Mouse (Mus musculus) intestine, embryonic 15.5 days (tissue): ENCODE data around the gene Tmed1. TPM values are rescaled to one million over a fixed set of nuclear protein-coding genes. Genes with fewer than 3 reads are reported as not detected.

Experiments
- ATAC-seq: fragments of 200-750 bp; cut with Nextera tagmentation; 2 replicates; pipeline ENCODE4 v1.8.0; 2017; ENCODE audit warnings: moderate TSS enrichment, moderate library complexity
- H3K27ac ChIP-seq: fragments of 300-500 bp; sonication (generic); 2 replicates; pipeline ENCODE4 v1.5.1; 2015; ENCODE audit warnings: mild to moderate bottlenecking, inconsistent platforms
- H3K27me3 ChIP-seq: fragments of 300-500 bp; sonication (generic); replicated peaks from 2 replicates; pipeline ENCODE4 v1.6.1; 2015; ENCODE audit warnings: inconsistent platforms
- H3K36me3 ChIP-seq: fragments of 300-500 bp; sonication (generic); 2 replicates; pipeline ENCODE4 v1.6.1; 2015; ENCODE audit warnings: inconsistent platforms
- H3K4me1 ChIP-seq: fragments of 300-500 bp; sonication (generic); replicated peaks from 2 replicates; pipeline ENCODE4 v1.6.1; 2015; ENCODE audit warnings: inconsistent platforms
- H3K4me2 ChIP-seq: fragments of 300-500 bp; sonication (generic); replicated peaks from 2 replicates; pipeline ENCODE4 v1.6.1; 2015; ENCODE audit warnings: mild to moderate bottlenecking, inconsistent platforms
- H3K4me3 ChIP-seq: fragments of 300-500 bp; sonication (generic); replicated peaks from 2 replicates; pipeline ENCODE4 v1.5.1; 2015; ENCODE audit warnings: inconsistent platforms
- H3K9ac ChIP-seq: fragments of 300-500 bp; sonication (generic); 2 replicates; pipeline ENCODE4 v1.6.1; 2015; ENCODE audit warnings: inconsistent platforms
- H3K9me3 ChIP-seq: fragments of 300-500 bp; sonication (generic); 2 replicates; pipeline ENCODE4 v1.6.1; 2016; ENCODE audit warnings: inconsistent platforms
- WGBS: fragments of 180-500 bp; shearing (Covaris S2); methylation state at CpG from one replicate; pipeline ENCODE4 v1.1.7; 2015; 5-methylcytosine and 5-hydroxymethylcytosine counted together
- polyA plus RNA-seq: library from polyadenylated mRNA; unstranded; fragments of >200 nt; fragmentation: Nextera tagmentation; extraction: Ambion mirVana; gene quantifications from 2 replicates; pipeline ENCODE4 v1.2.1, GENCODE M21; 2015

Gene Tmed1
- polyA plus RNA-seq, 1 experiment from 2014 or later, result 77.7 TPM

- Histone ChIP-seq H3K9ac (no peak overlapping the region), H3K27ac (no peak overlapping the region), H3K36me3 (no peaks in the 10 kb centered on the region), H3K9me3 (0 out of 2 replicates have a peak, but pooled peaks cover 2% of the 10 kb centered on the region), H3K4me3 (no peak overlapping the region), H3K4me1 (0 out of 2 replicates have a peak, but pooled peaks cover 5% of the 10 kb centered on the region), H3K4me2 (no peak overlapping the region), H3K27me3 (no peaks in the 10 kb centered on the region)
- WGBS, result 70% methylated on average over 6 of the region's 6 CpGs
- ATAC-seq, result no peak
These were observed 8.0 kb upstream of the Tmed1 start for GRCm38 (mm10) chr9:21517947-21518495.

GRCm38 (mm10) chr9:21513466-21513865 lies 3.4 kb upstream of the Tmed1 start:
- Histone ChIP-seq H3K9me3 (0 out of 2 replicates have a peak, but pooled peaks cover 2% of the 10 kb centered on the region), H3K36me3 (no peaks in the 10 kb centered on the region), H3K4me1 (peaks cover 15% of the 10 kb centered on the region; the same call in 1 of the 2 replicates), H3K9ac (no peak overlapping the region), H3K27ac (no peak overlapping the region), H3K4me3 (no peak overlapping the region), H3K27me3 (no peaks in the 10 kb centered on the region), H3K4me2 (no peak overlapping the region)
- WGBS, result over 99% methylated on average over 4 of the region's 4 CpGs
- no peak for ATAC-seq

- peak overlapping the region; percentile 85 for H3K4me3 ChIP-seq
- H3K9me3 ChIP-seq, result 0 out of 2 replicates have a peak, but pooled peaks cover 2% of the 10 kb centered on the region
- no peaks in the 10 kb centered on the region for H3K27me3 ChIP-seq
- ATAC-seq, result no peak
- H3K4me2 ChIP-seq, result peak overlapping the region; percentile 73
- peak overlapping the region; percentile 83 for H3K9ac ChIP-seq
- 80% methylated on average over 9 of the region's 9 CpGs for WGBS
- H3K27ac ChIP-seq, result no peak overlapping the region
- H3K36me3 ChIP-seq, result peaks cover 11% of the 10 kb centered on the region
- H3K4me1 ChIP-seq, result peaks cover 10% of the 10 kb centered on the region; the same call in 1 of the 2 replicates
These were observed 1.0 kb upstream of the Tmed1 start for GRCm38 (mm10) chr9:21511052-21511451.

- peak overlapping the region; percentile 73 for H3K4me2 ChIP-seq
- no peak for ATAC-seq
- H3K4me1 ChIP-seq, result peaks cover 10% of the 10 kb centered on the region; the same call in 1 of the 2 replicates
- no peaks in the 10 kb centered on the region for H3K27me3 ChIP-seq
- 3% methylated on average over 7 of the region's 7 CpGs for WGBS
- H3K9ac ChIP-seq, result peak overlapping the region; percentile 83
- H3K36me3 ChIP-seq, result peaks cover 15% of the 10 kb centered on the region
- H3K9me3 ChIP-seq, result 0 out of 2 replicates have a peak, but pooled peaks cover 2% of the 10 kb centered on the region
- H3K4me3 ChIP-seq, result peak overlapping the region; percentile 85
- H3K27ac ChIP-seq, result no peak overlapping the region
These were observed 600 bp upstream of the Tmed1 start for GRCm38 (mm10) chr9:21510689-21511015.

GRCm38 (mm10) chr9:21508871-21509404 lies 1.1 kb downstream of the Tmed1 start:
- H3K4me3 ChIP-seq, result peak overlapping the region; percentile 85
- no peak for ATAC-seq
- 76% methylated on average over 7 of the region's 7 CpGs for WGBS
- H3K4me2 ChIP-seq, result peak overlapping the region; percentile 73
- H3K9me3 ChIP-seq, result 0 out of 2 replicates have a peak, but pooled peaks cover 2% of the 10 kb centered on the region
- no peaks in the 10 kb centered on the region for H3K27me3 ChIP-seq
- peak overlapping the region; percentile 83 for H3K9ac ChIP-seq
- peaks cover 30% of the 10 kb centered on the region for H3K36me3 ChIP-seq
- peaks cover 10% of the 10 kb centered on the region; the same call in 1 of the 2 replicates for H3K4me1 ChIP-seq
- H3K27ac ChIP-seq, result no peak overlapping the region

- H3K36me3 ChIP-seq, result peaks cover 34% of the 10 kb centered on the region
- H3K4me3 ChIP-seq, result no peak overlapping the region
- no peak overlapping the region for H3K27ac ChIP-seq
- H3K4me2 ChIP-seq, result no peak overlapping the region
- ATAC-seq, result no peak
- no peaks in the 10 kb centered on the region for H3K27me3 ChIP-seq
- WGBS, result 89% methylated on average over 15 of the region's 15 CpGs
- H3K9ac ChIP-seq, result no peak overlapping the region
- H3K4me1 ChIP-seq, result peaks cover 10% of the 10 kb centered on the region; the same call in 1 of the 2 replicates
- no peaks in the 10 kb centered on the region for H3K9me3 ChIP-seq
These were observed 2.2 kb downstream of the Tmed1 start for GRCm38 (mm10) chr9:21507753-21508430.

GRCm38 (mm10) chr9:21505767-21506166 lies 4.3 kb downstream of the Tmed1 start:
- no peak for ATAC-seq
- Histone ChIP-seq H3K27ac (no peak overlapping the region), H3K27me3 (no peaks in the 10 kb centered on the region), H3K9me3 (no peaks in the 10 kb centered on the region), H3K36me3 (peaks cover 34% of the 10 kb centered on the region), H3K4me3 (no peak overlapping the region), H3K9ac (no peak overlapping the region), H3K4me1 (peaks cover 10% of the 10 kb centered on the region; the same call in 1 of the 2 replicates), H3K4me2 (no peak overlapping the region)

GRCm38 (mm10) chr9:21503352-21503751 lies 6.7 kb downstream of the Tmed1 start:
- Histone ChIP-seq H3K9ac (no peak overlapping the region), H3K36me3 (peaks cover 38% of the 10 kb centered on the region), H3K9me3 (no peaks in the 10 kb centered on the region), H3K27ac (no peak overlapping the region), H3K27me3 (no peaks in the 10 kb centered on the region), H3K4me1 (no peaks in the 10 kb centered on the region), H3K4me2 (no peak overlapping the region), H3K4me3 (no peak overlapping the region)
- no peak for ATAC-seq
- 96% methylated on average over 8 of the region's 8 CpGs for WGBS

GRCm38 (mm10) chr9:21498284-21498902 lies 11.7 kb downstream of the Tmed1 start:
- no peak for ATAC-seq
- H3K9me3 ChIP-seq, result no peaks in the 10 kb centered on the region
- no peak overlapping the region for H3K27ac ChIP-seq
- H3K36me3 ChIP-seq, result peaks cover 16% of the 10 kb centered on the region
- WGBS, result 91% methylated on average over 12 of the region's 12 CpGs
- H3K4me3 ChIP-seq, result no peak overlapping the region
- H3K4me2 ChIP-seq, result no peak overlapping the region
- no peaks in the 10 kb centered on the region for H3K4me1 ChIP-seq
- H3K27me3 ChIP-seq, result no peaks in the 10 kb centered on the region
- no peak overlapping the region for H3K9ac ChIP-seq

- WGBS, result 97% methylated on average over 2 of the region's 2 CpGs
- no peak for ATAC-seq
- Histone ChIP-seq H3K4me1 (no peaks in the 10 kb centered on the region), H3K27ac (no peak overlapping the region), H3K36me3 (peaks cover 13% of the 10 kb centered on the region), H3K9ac (no peak overlapping the region), H3K4me3 (no peak overlapping the region), H3K4me2 (no peak overlapping the region), H3K27me3 (no peaks in the 10 kb centered on the region), H3K9me3 (no peaks in the 10 kb centered on the region)
These were observed 12.4 kb downstream of the Tmed1 start for GRCm38 (mm10) chr9:21497664-21498063.

- peaks cover 13% of the 10 kb centered on the region for H3K36me3 ChIP-seq
- H3K4me2 ChIP-seq, result no peak overlapping the region
- no peak for ATAC-seq
- H3K9ac ChIP-seq, result no peak overlapping the region
- no peak overlapping the region for H3K4me3 ChIP-seq
- no peak overlapping the region for H3K27ac ChIP-seq
- no peaks in the 10 kb centered on the region for H3K9me3 ChIP-seq
- no peaks in the 10 kb centered on the region for H3K4me1 ChIP-seq
- WGBS, result 87% methylated on average over 16 of the region's 16 CpGs
- H3K27me3 ChIP-seq, result no peaks in the 10 kb centered on the region
These were observed 13.0 kb downstream of the Tmed1 start for GRCm38 (mm10) chr9:21497050-21497542.

- ATAC-seq, result peak; percentile 15; the same call in 1 of the 2 replicates
- H3K9ac ChIP-seq, result no peak overlapping the region
- H3K4me1 ChIP-seq, result no peaks in the 10 kb centered on the region
- no peak overlapping the region for H3K27ac ChIP-seq
- no peak overlapping the region for H3K4me2 ChIP-seq
- H3K4me3 ChIP-seq, result no peak overlapping the region
- H3K9me3 ChIP-seq, result no peaks in the 10 kb centered on the region
- 84% methylated on average over 19 of the region's 19 CpGs for whole genome bisulfite sequencing
- no peaks in the 10 kb centered on the region for H3K27me3 ChIP-seq
- peaks cover 13% of the 10 kb centered on the region for H3K36me3 ChIP-seq
These were observed 13.6 kb downstream of the Tmed1 start for GRCm38 (mm10) chr9:21496308-21497049.
